9 mouse cellular contexts compared by ENCODE assay signal in the genomic region with DNA sequence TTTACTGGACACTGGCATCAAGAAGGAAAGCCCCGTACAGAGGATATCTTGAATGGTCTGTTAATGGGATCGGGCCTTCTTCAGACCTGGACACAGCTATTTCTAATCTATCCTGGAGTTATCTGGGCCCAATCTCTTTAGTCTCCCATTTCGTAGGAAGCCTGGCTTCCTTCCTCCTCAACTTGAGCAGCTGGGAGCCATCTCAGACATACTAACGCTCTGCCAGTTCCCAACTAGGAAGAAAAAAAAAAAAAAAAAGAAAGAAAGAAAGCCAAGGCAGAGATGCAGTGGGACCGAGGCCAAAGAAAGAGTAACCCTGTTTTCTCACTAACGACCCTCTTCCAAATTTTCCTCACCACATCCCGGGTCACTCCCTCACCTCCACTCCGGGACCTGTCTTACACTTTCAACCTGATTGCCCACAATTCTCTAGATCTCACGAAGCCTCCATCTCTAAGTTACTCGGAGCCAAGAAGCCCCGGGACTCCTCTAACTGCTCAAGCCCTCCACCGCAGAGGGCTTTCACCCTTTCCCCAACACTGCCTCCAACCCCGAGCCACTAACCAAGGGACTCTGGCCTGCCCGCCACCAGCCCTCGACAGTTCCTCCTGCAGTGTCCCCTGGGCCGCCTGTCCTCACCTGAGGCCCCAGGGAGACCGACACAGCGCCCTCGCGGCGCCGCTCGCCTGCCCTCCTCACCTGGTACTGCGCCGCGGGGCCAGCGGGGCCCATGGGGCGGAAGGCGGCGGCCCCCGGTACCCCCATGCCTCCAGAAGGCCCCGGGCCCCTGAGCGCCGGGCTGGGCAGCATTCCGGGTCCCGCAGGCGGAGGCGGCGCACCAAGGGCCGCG. TPM values are rescaled to one million over a fixed set of nuclear protein-coding genes. Genes with fewer than 3 reads are reported as not detected.
A peak's percentile ranks its signal among the peaks of the same experiment; 100 is the strongest.
DNase-seq lines count a peak whose midpoint lies in the region; ATAC-seq and TF ChIP-seq lines count a peak whose summit lies in the region.
"Had no signal": no experiment of that assay in that cellular context is flagged by ENCODE, and none has a peak within 500 bp of the region (broad histone marks: within the 10 kb centered on the region; RNA-seq: fewer than 3 reads in every experiment).

No protein-coding gene starts in this region.

- peak overlapping the region; percentile 99 for H3K4me3 ChIP-seq in gastrocnemius, adult 2 months
- peak overlapping the region; percentile 93 for H3K4me3 ChIP-seq in bone marrow, adult 2 months (replicated peaks; ENCODE audit: control insufficient read depth, low read depth, low read length)
- H3K4me3 ChIP-seq in forebrain, embryonic 13.5 days: peak overlapping the region; percentile 98
- H3K4me3 ChIP-seq in intestine, embryonic 16.5 days (ENCODE audit: low read length): peak overlapping the region; percentile 96
- peak overlapping the region; percentile 98 for H3K4me3 ChIP-seq in lung, embryonic 14.5 days (ENCODE audit: low read depth, low read length)

- peak overlapping the region; percentile 75 for H3K4me2 ChIP-seq in forebrain, embryonic 13.5 days
- H3K4me2 ChIP-seq in intestine, embryonic 16.5 days (ENCODE audit: low read depth, low read length): peak overlapping the region; percentile 79
- H3K4me2 ChIP-seq in lung, embryonic 14.5 days: peak overlapping the region; percentile 89

- intact Hi-C loops in gastrocnemius, adult 2 months (cut with DNase I): loop anchor here (5.0 to 10.0 kb wide), 2 partner anchors 55 to 213 kb away; a partner anchor contains a TSS

- no peak for TF ChIP-seq POLR2A in bone marrow, adult 2 months (IDR thresholded peaks at IDR 0.05; ENCODE audit: borderline replicate concordance, control insufficient read depth, low read depth, low read length)

- H3K9me3 ChIP-seq in forebrain, embryonic 13.5 days (replicated peaks): no peaks in the 10 kb centered on the region
- H3K9me3 ChIP-seq in intestine, embryonic 16.5 days (ENCODE audit: control insufficient read depth, low read length): no peaks in the 10 kb centered on the region
- H3K9me3 ChIP-seq in lung, embryonic 14.5 days (ENCODE audit: low read depth, low read length): no peaks in the 10 kb centered on the region

- no peak for TF ChIP-seq CTCF in gastrocnemius, adult 2 months (IDR thresholded peaks at IDR 0.05)
- TF ChIP-seq CTCF in bone marrow, adult 2 months (IDR thresholded peaks at IDR 0.05; ENCODE audit: control insufficient read depth, insufficient read depth, low read length): no peak
- TF ChIP-seq CTCF in lung, embryonic 14.5 days (IDR thresholded peaks at IDR 0.05; ENCODE audit: low read depth): no peak

- peak overlapping the region; percentile 97 for H3K9ac ChIP-seq in forebrain, embryonic 13.5 days
- peak overlapping the region; percentile 99 for H3K9ac ChIP-seq in intestine, embryonic 16.5 days (ENCODE audit: low read depth, low read length)
- peak overlapping the region; percentile 99 for H3K9ac ChIP-seq in lung, embryonic 14.5 days

- ATAC-seq in forebrain, embryonic 13.5 days: no peak; the same call in 1 of the 2 replicates
- peak; percentile 42 for ATAC-seq in intestine, embryonic 16.5 days
- ATAC-seq in lung, embryonic 14.5 days (ENCODE audit: insufficient read depth): peak; percentile 19; the same call in 1 of the 2 replicates

- H3K27me3 ChIP-seq in forebrain, embryonic 13.5 days: no peaks in the 10 kb centered on the region
- no peaks in the 10 kb centered on the region for H3K27me3 ChIP-seq in intestine, embryonic 16.5 days (replicated peaks; ENCODE audit: control insufficient read depth, insufficient read depth, low read length)
- no peaks in the 10 kb centered on the region for H3K27me3 ChIP-seq in lung, embryonic 14.5 days (ENCODE audit: insufficient read depth, low read length)

- H3K4me1 ChIP-seq in bone marrow, adult 2 months (ENCODE audit: control insufficient read depth, insufficient read depth, low read length): peaks cover 12% of the 10 kb centered on the region
- H3K4me1 ChIP-seq in forebrain, embryonic 13.5 days: peaks cover 44% of the 10 kb centered on the region
- peaks cover 53% of the 10 kb centered on the region for H3K4me1 ChIP-seq in intestine, embryonic 16.5 days (ENCODE audit: control insufficient read depth, insufficient read depth, low read length)
- peaks cover 32% of the 10 kb centered on the region for H3K4me1 ChIP-seq in lung, embryonic 14.5 days (ENCODE audit: insufficient read depth)

- peak; percentile 28 for DNase-seq in gastrocnemius, adult 2 months
- DNase-seq in gastrocnemius, postnatal 10 days: no peak
- DNase-seq in lung, embryonic 14.5 days: peak; percentile 85
- DNase-seq in skeletal muscle tissue, adult 2 months (ENCODE audit: low read depth, low spot score): peak; percentile 36
- DNase-seq in ovary, postnatal 14 days (ENCODE audit: low spot score): no peak

- under 1% methylated on average over 41 of the region's 41 CpGs for WGBS in bone marrow, adult 2 months
- 2% methylated on average over 38 of the region's 41 CpGs for WGBS in forebrain, embryonic 13.5 days
- WGBS in intestine, embryonic 16.5 days: under 1% methylated on average over 41 of the region's 41 CpGs
- whole genome bisulfite sequencing in lung, embryonic 14.5 days: under 1% methylated on average over 41 of the region's 41 CpGs

- H3K27ac ChIP-seq in gastrocnemius, adult 2 months: peak overlapping the region; percentile 99
- peak overlapping the region; percentile 96 for H3K27ac ChIP-seq in bone marrow, adult 2 months (ENCODE audit: control insufficient read depth, insufficient read depth, low read depth, low read length, poor library complexity)
- H3K27ac ChIP-seq in forebrain, embryonic 13.5 days: peak overlapping the region; percentile 92
- H3K27ac ChIP-seq in intestine, embryonic 16.5 days (ENCODE audit: low read length): peak overlapping the region; percentile 98
- H3K27ac ChIP-seq in lung, embryonic 14.5 days (ENCODE audit: low read depth): peak overlapping the region; percentile 98

- peaks cover 4% of the 10 kb centered on the region for H3K36me3 ChIP-seq in forebrain, embryonic 13.5 days (ENCODE audit: poor library complexity, severe bottlenecking)
- H3K36me3 ChIP-seq in intestine, embryonic 16.5 days (ENCODE audit: control insufficient read depth, insufficient read depth, low read length): no peaks in the 10 kb centered on the region
- H3K36me3 ChIP-seq in lung, embryonic 14.5 days (ENCODE audit: insufficient read depth): peaks cover 18% of the 10 kb centered on the region

RNA-seq across cellular contexts. Expression of a gene that starts 0.8 kb away (rescaled TPM):
- total RNA-seq in gastrocnemius, adult 2 months (2021): 10 to 100 TPM; 10.8 to 12.8 TPM
- total RNA-seq in gastrocnemius, postnatal 10 days (2021): 10 to 100 TPM; 23.6 to 27.3 TPM
- polyA plus RNA-seq in bone marrow, adult 2 months (2011; ENCODE audit: insufficient read depth, insufficient read length, low replicate concordance, missing spikeins): 52.2 and 76.9 TPM in 2 replicates
- 14.2 and 14.3 TPM in 2 replicates for polyA plus RNA-seq in forebrain, embryonic 13.5 days (2015; fragmentation: Nextera tagmentation; extraction: Ambion mirVana)
- polyA plus RNA-seq in intestine, embryonic 16.5 days (2015; fragmentation: Nextera tagmentation; extraction: Ambion mirVana): 48.1 and 49.7 TPM in 2 replicates
- 81.2 and 91.0 TPM in 2 replicates for polyA plus RNA-seq in lung, embryonic 14.5 days (2014; fragmentation: Nextera tagmentation; extraction: Ambion mirVana)

RNA-seq across cellular contexts. Expression of a gene that starts 4.5 kb away (rescaled TPM):
- under 1 TPM; 0.08 TPM for total RNA-seq in gastrocnemius, adult 2 months (2021)
- under 1 TPM; 0.09 to 0.21 TPM for total RNA-seq in gastrocnemius, postnatal 10 days (2021)
- polyA plus RNA-seq in bone marrow, adult 2 months (2011; ENCODE audit: insufficient read depth, insufficient read length, low replicate concordance, missing spikeins): not detected in 2 replicates
- polyA plus RNA-seq in forebrain, embryonic 13.5 days (2015; fragmentation: Nextera tagmentation; extraction: Ambion mirVana): 0.10 and 0.14 TPM in 2 replicates
- polyA plus RNA-seq in intestine, embryonic 16.5 days (2015; fragmentation: Nextera tagmentation; extraction: Ambion mirVana): 0.20 and 0.27 TPM in 2 replicates
- polyA plus RNA-seq in lung, embryonic 14.5 days (2014; fragmentation: Nextera tagmentation; extraction: Ambion mirVana): 0.18 and 0.39 TPM in 2 replicates

RNA-seq across cellular contexts. Expression of a gene that starts 16.1 kb away (rescaled TPM):
- 100 to 1,000 TPM; 121 to 132 TPM for total RNA-seq in gastrocnemius, adult 2 months (2021)
- total RNA-seq in gastrocnemius, postnatal 10 days (2021): 100 to 1,000 TPM; 134 to 152 TPM
- polyA plus RNA-seq in bone marrow, adult 2 months (2011; ENCODE audit: insufficient read depth, insufficient read length, low replicate concordance, missing spikeins): 74.3 and 96.0 TPM in 2 replicates
- 322 and 348 TPM in 2 replicates for polyA plus RNA-seq in forebrain, embryonic 13.5 days (2015; fragmentation: Nextera tagmentation; extraction: Ambion mirVana)
- 234 and 263 TPM in 2 replicates for polyA plus RNA-seq in intestine, embryonic 16.5 days (2015; fragmentation: Nextera tagmentation; extraction: Ambion mirVana)
- polyA plus RNA-seq in lung, embryonic 14.5 days (2014; fragmentation: Nextera tagmentation; extraction: Ambion mirVana): 275 and 288 TPM in 2 replicates

RNA-seq across cellular contexts. Expression of a gene that starts 16.1 kb away (rescaled TPM):
- 10 to 100 TPM; 21.9 to 22.3 TPM for total RNA-seq in gastrocnemius, adult 2 months (2021)
- total RNA-seq in gastrocnemius, postnatal 10 days (2021): 10 to 100 TPM; 27.4 to 32.8 TPM
- polyA plus RNA-seq in bone marrow, adult 2 months (2011; ENCODE audit: insufficient read depth, insufficient read length, low replicate concordance, missing spikeins): 27.2 and 48.5 TPM in 2 replicates
- 46.4 and 52.7 TPM in 2 replicates for polyA plus RNA-seq in forebrain, embryonic 13.5 days (2015; fragmentation: Nextera tagmentation; extraction: Ambion mirVana)
- polyA plus RNA-seq in intestine, embryonic 16.5 days (2015; fragmentation: Nextera tagmentation; extraction: Ambion mirVana): 42.9 and 50.8 TPM in 2 replicates
- polyA plus RNA-seq in lung, embryonic 14.5 days (2014; fragmentation: Nextera tagmentation; extraction: Ambion mirVana): 60.7 and 66.9 TPM in 2 replicates

RNA-seq across cellular contexts. Expression of a gene that starts 29.6 kb away (rescaled TPM):
- not detected for total RNA-seq in gastrocnemius, adult 2 months (2021)
- not detected for total RNA-seq in gastrocnemius, postnatal 10 days (2021)
- not detected in 2 replicates for polyA plus RNA-seq in bone marrow, adult 2 months (2011; ENCODE audit: insufficient read depth, insufficient read length, low replicate concordance, missing spikeins)
- polyA plus RNA-seq in forebrain, embryonic 13.5 days (2015; fragmentation: Nextera tagmentation; extraction: Ambion mirVana): not detected in 2 replicates
- polyA plus RNA-seq in intestine, embryonic 16.5 days (2015; fragmentation: Nextera tagmentation; extraction: Ambion mirVana): not detected in 2 replicates
- polyA plus RNA-seq in lung, embryonic 14.5 days (2014; fragmentation: Nextera tagmentation; extraction: Ambion mirVana): not detected in 2 replicates
- total RNA-seq: layer of hippocampus, postnatal 10 days had no signal

Comparison
In these comparisons a context has a peak if more than half of its experiments do, and no peak if none do; other contexts are left out.
1. DNase-seq: peak in gastrocnemius, adult 2 months (single experiment), lung, embryonic 14.5 days (single experiment) and skeletal muscle tissue, adult 2 months (single experiment); none in gastrocnemius, postnatal 10 days (single experiment) and ovary, postnatal 14 days (single experiment).
2. Peak in every context shown above with its lines, with median percentiles within 50 percentile points of each other: H3K27ac ChIP-seq, H3K4me3 ChIP-seq, H3K4me2 ChIP-seq and H3K9ac ChIP-seq.